Comparison of ENCODE assay signal across 18 mouse cellular contexts in genomic region chr6:135133086-135133485, GRCm38 (mm10). TPM values are rescaled to one million over a fixed set of nuclear protein-coding genes. Genes with fewer than 3 reads are reported as not detected.
"Had no signal": no experiment of that assay in that cellular context is flagged by ENCODE, and none has a peak within 500 bp of the region (broad histone marks: within the 10 kb centered on the region; RNA-seq: fewer than 3 reads in every experiment).

No protein-coding gene starts in this region.

- H3K4me1 ChIP-seq: stomach, embryonic 15.5 days had no signal

- H3K4me2 ChIP-seq: neural tube, embryonic 13.5 days; neural tube, embryonic 15.5 days; stomach, embryonic 15.5 days had no signal

- H3K4me3 ChIP-seq: neural tube, embryonic 13.5 days; neural tube, embryonic 15.5 days; stomach, embryonic 15.5 days had no signal

- H3K27ac ChIP-seq: neural tube, embryonic 13.5 days; neural tube, embryonic 15.5 days; stomach, embryonic 15.5 days; stomach, postnatal 0 days had no signal

- H3K9ac ChIP-seq: neural tube, embryonic 13.5 days; neural tube, embryonic 15.5 days; stomach, embryonic 15.5 days had no signal

- DNase-seq: retina, postnatal 1 day; right cerebral cortex, postnatal 14 days; right cerebral cortex, postnatal 25 days; right cerebral cortex, postnatal 4 days; spleen, adult 18-20 months; thymus, adult 18-20 months; thymus, adult 2 months; thymus, postnatal 14 days; thymus, postnatal 25 days; thymus, postnatal 36 days; thymus, postnatal 4 days had no signal

- H3K36me3 ChIP-seq: neural tube, embryonic 13.5 days; neural tube, embryonic 15.5 days; stomach, embryonic 15.5 days had no signal

- H3K9me3 ChIP-seq: neural tube, embryonic 13.5 days; neural tube, embryonic 15.5 days; stomach, embryonic 15.5 days had no signal

- H3K27me3 ChIP-seq: neural tube, embryonic 13.5 days; neural tube, embryonic 15.5 days; stomach, embryonic 15.5 days had no signal

RNA-seq across cellular contexts. Expression of gene Gprc5d, which starts 15.0 kb away (rescaled TPM):
- polyA plus RNA-seq: neural tube, embryonic 13.5 days; neural tube, embryonic 14.5 days; neural tube, embryonic 15.5 days; small intestine, adult 2 months; stomach, embryonic 14.5 days; stomach, embryonic 15.5 days had no signal
